Mouse (Mus musculus) brain, adult 2 months (tissue): ENCODE data around the gene Ccdc177.

ENCODE experiments used
- DNase-seq: peaks from one replicate; pipeline ENCODE4 v3.0.0; 2011; ENCODE audit warnings: low read depth, low spot score

Ccdc177 gene

DNA sequence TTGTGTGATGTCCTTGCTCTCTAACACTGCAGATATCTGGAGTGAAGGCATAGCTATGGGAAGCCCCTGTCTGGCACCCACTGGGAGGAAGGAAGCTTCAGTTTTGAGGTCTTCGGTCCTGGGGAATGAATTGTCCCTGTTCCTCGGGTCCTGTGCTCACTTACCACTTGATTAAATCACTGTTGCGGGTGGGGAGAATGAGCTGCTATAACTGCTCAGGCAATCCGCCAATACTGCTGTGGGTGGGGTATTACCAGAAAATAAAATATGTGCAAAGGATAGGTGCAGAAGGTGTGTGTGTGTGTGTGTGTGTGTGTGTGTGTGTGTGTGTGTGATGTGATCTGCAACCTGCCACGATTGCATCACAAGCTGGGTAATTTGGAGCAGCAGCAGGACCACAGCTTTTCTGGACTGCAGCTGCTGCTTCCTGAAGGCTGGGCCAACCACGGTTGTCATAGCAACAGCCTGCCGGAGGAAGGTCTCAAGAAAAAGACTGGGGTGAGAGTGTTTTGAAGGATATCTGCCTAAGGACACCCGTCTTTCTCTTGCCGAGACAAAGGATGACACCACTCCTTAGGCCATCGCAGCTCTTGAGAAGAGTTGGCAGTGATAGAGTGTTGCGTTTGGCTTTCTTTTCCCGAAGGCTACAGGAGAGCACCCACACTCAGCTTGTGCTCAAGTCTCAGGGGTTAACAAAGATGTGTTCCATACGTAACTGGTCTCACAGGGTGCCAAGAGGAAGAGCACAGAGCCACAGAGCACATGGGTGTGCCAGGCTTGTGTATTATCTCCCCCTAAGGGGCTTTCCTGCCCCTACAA lies 23.8 kb downstream of the Ccdc177 start:
- peak; percentile 94 for DNase-seq

GRCm38 (mm10) chr12:80734526-80735470 lies 25.7 kb downstream of the Ccdc177 start:
- DNase-seq, result no peak

DNA sequence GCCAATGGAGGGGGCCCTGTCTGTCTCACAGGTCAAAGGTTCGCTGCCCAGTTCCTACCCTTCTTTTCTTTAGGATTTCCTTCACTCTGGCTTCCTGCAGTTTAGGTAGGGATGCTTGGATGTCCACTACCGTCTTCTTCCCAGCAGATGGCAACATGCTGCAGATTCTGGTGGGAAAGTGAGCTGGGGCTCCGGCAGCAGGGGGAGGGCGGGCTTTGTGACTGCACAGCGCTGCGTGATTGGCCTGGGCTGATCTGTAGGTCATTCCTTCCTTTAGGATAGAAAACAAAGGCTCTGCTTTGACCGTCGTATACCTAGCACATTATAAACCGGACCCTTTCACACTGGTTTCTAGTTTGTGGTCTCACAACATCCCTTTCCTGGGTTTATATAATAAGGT lies 29.9 kb downstream of the Ccdc177 start:
- DNase-seq, result peak; percentile 94

GRCm38 (mm10) chr12:80729758-80730530 lies 30.5 kb downstream of the Ccdc177 start:
- peak; percentile 73 for DNase-seq

GRCm38 (mm10) chr12:80728814-80729213 lies 31.7 kb downstream of the Ccdc177 start:
- peak; percentile 28 for DNase-seq

DNA sequence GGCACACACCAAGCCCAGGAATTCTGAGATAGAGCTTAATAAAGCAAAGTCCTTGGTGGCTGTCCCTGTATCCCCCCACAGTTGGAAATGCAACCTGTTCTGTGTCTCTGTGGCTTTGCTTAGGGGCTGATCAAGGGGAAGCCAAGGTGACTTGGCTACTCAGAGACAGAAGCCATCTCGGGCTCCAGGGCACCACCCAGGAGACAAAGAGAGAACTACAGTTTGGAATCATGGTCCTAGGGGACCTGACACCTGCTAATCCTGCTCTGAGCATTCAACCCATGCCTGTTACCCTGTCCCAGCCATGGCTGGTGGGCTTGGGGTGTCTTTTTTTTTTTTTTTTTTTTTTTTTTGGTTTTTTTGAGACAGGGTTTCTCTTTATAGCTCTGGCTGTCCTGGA lies 32.3 kb downstream of the Ccdc177 start:
- DNase-seq, result no peak

GRCm38 (mm10) chr12:80724853-80725559 lies 35.5 kb downstream of the Ccdc177 start:
- DNase-seq, result peak; percentile 85

DNA sequence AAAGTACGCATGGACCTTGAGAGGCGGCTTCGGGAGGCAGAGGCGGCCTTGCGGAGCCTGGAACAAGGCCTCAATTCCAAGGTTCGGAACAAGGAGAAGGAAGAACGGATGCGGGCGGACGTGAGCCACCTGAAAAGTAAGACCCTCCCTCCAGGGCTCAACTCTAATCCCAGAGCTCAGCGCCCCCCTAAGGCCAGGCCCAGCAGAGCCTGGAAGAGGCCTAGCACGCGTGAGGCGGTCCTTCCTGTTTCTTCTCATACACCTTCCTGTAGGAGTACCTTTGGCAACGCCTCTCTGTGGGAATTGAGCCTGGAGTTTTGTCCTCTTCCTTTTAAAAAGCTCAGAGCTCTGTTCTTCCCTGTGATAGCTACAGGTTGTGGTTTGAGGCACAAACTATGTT lies 39.0 kb downstream of the Ccdc177 start:
- DNase-seq, result no peak

- DNase-seq, result peak; percentile 33
Measured at GRCm38 (mm10) chr12:80720507-80720906, 40.0 kb downstream of the Ccdc177 start.

- DNase-seq, result no peak
Measured at GRCm38 (mm10) chr12:80719141-80719540, 41.3 kb downstream of the Ccdc177 start.

- DNase-seq, result no peak
Measured at GRCm38 (mm10) chr12:80715915-80716314, 44.6 kb downstream of the Ccdc177 start.

- DNase-seq, result peak; percentile 74
Measured at GRCm38 (mm10) chr12:80706915-80707604, 53.4 kb downstream of the Ccdc177 start.

DNA sequence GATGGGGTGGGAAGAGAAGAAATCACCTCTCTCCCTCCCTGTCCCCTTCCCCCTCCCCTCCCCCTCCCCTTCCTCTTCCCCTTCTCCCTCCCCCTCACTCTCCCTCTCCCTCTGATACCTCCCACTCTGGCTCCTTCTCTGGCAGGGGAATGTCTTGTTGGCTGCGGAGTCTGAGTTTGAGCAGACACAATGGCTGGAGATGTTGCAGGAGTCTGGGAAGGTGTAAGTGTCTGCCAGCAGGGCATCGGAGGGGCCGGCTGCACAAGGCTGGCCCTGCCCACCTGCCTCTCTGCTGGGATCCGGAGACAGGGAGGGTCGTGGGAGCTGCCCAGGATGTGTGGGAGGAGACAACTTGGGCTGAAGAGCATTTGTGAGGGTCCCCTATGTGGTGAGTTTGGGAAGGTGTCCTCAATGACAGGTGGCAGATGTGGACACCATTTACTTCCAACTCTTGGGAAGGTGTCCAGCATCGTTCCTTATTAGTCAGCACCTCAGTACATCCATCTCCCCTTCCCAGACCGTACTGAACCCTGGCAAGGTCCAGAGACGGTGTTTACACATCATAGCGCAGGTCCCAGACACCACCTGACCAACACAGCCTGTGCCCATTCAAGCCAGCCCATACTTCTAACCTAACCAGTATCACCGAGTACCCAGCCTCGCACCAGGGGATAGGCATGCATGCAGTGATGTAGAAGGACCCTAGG lies 54.1 kb downstream of the Ccdc177 start:
- DNase-seq, result no peak
